Mouse (Mus musculus): ENCODE data around the gene Tmem164. TPM values are rescaled to one million over a fixed set of nuclear protein-coding genes. Genes with fewer than 3 reads are reported as not detected.

Tmem164 gene
- polyA plus RNA-seq, 1 experiment from 2014 or later = 70.5 TPM

GRCm38 (mm10) chrX:142750775-142751174, 69.6 kb downstream of the Tmem164 start:
- Histone ChIP-seq H3K4me3 (replicated peaks) (no peak overlapping the region), H3K27ac (no peak overlapping the region), H3K9me3 (peaks cover 4% of the 10 kb centered on the region; the same call in 1 of the 2 replicates), H3K27me3 (peaks cover 13% of the 10 kb centered on the region), H3K36me3 (peaks cover 8% of the 10 kb centered on the region), H3K4me2 (no peak overlapping the region), H3K4me1 (replicated peaks) (no peaks in the 10 kb centered on the region), H3K9ac (replicated peaks) (no peak overlapping the region)
- WGBS = 82% methylated on average over 4 of the region's 4 CpGs
- no peak for ATAC-seq (ENCODE audit: insufficient number of reproducible peaks, insufficient read depth, low FRiP score, low TSS enrichment, low read depth)

GRCm38 (mm10) chrX:142755542-142755941, 74.3 kb downstream of the Tmem164 start:
- ATAC-seq (ENCODE audit: insufficient number of reproducible peaks, insufficient read depth, low FRiP score, low TSS enrichment, low read depth) = no peak
- H3K36me3 ChIP-seq = peaks cover 22% of the 10 kb centered on the region
- H3K27me3 ChIP-seq = peaks cover 19% of the 10 kb centered on the region
- 89% methylated on average over 6 of the region's 6 CpGs for WGBS
- H3K4me1 ChIP-seq (replicated peaks) = no peaks in the 10 kb centered on the region
- no peak overlapping the region for H3K27ac ChIP-seq
- H3K4me2 ChIP-seq = no peak overlapping the region
- H3K9me3 ChIP-seq = no peaks in the 10 kb centered on the region
- no peak overlapping the region for H3K4me3 ChIP-seq (replicated peaks)
- H3K9ac ChIP-seq (replicated peaks) = no peak overlapping the region

GRCm38 (mm10) chrX:142760415-142760814, 79.2 kb downstream of the Tmem164 start:
- WGBS = 76% methylated on average over 6 of the region's 6 CpGs
- H3K4me2 ChIP-seq = no peak overlapping the region
- no peak overlapping the region for H3K9ac ChIP-seq (replicated peaks)
- H3K9me3 ChIP-seq = no peaks in the 10 kb centered on the region
- no peak overlapping the region for H3K27ac ChIP-seq
- ATAC-seq (ENCODE audit: insufficient number of reproducible peaks, insufficient read depth, low FRiP score, low TSS enrichment, low read depth) = no peak
- peaks cover 19% of the 10 kb centered on the region for H3K36me3 ChIP-seq
- H3K27me3 ChIP-seq = peaks cover 31% of the 10 kb centered on the region
- H3K4me3 ChIP-seq (replicated peaks) = no peak overlapping the region
- H3K4me1 ChIP-seq (replicated peaks) = no peaks in the 10 kb centered on the region

GRCm38 (mm10) chrX:142763337-142763736, 82.1 kb downstream of the Tmem164 start:
- H3K4me2 ChIP-seq = no peak overlapping the region
- H3K36me3 ChIP-seq = 0 out of 2 replicates have a peak, but pooled peaks cover 2% of the 10 kb centered on the region
- no peak overlapping the region for H3K27ac ChIP-seq
- H3K9me3 ChIP-seq = no peaks in the 10 kb centered on the region
- no peak overlapping the region for H3K9ac ChIP-seq (replicated peaks)
- peaks cover 21% of the 10 kb centered on the region for H3K27me3 ChIP-seq
- 75% methylated on average over 7 of the region's 7 CpGs for WGBS
- no peak for ATAC-seq (ENCODE audit: insufficient number of reproducible peaks, insufficient read depth, low FRiP score, low TSS enrichment, low read depth)
- H3K4me1 ChIP-seq (replicated peaks) = no peaks in the 10 kb centered on the region
- H3K4me3 ChIP-seq (replicated peaks) = no peak overlapping the region

GRCm38 (mm10) chrX:142769698-142770097, 88.5 kb downstream of the Tmem164 start:
- Histone ChIP-seq H3K9ac (replicated peaks) (no peak overlapping the region), H3K4me2 (no peak overlapping the region), H3K4me1 (replicated peaks) (no peaks in the 10 kb centered on the region), H3K4me3 (replicated peaks) (no peak overlapping the region), H3K27me3 (peaks cover 20% of the 10 kb centered on the region), H3K36me3 (peaks cover 35% of the 10 kb centered on the region), H3K27ac (no peak overlapping the region), H3K9me3 (no peaks in the 10 kb centered on the region)
- WGBS = 85% methylated on average over 6 of the region's 6 CpGs
- no peak for ATAC-seq (ENCODE audit: insufficient number of reproducible peaks, insufficient read depth, low FRiP score, low TSS enrichment, low read depth)

- H3K27me3 ChIP-seq = peaks cover 38% of the 10 kb centered on the region
- no peaks in the 10 kb centered on the region for H3K9me3 ChIP-seq
- H3K4me3 ChIP-seq (replicated peaks) = no peak overlapping the region
- no peaks in the 10 kb centered on the region for H3K4me1 ChIP-seq (replicated peaks)
- H3K4me2 ChIP-seq = no peak overlapping the region
- 91% methylated on average over 4 of the region's 4 CpGs for WGBS
- H3K27ac ChIP-seq = no peak overlapping the region
- no peak for ATAC-seq (ENCODE audit: insufficient number of reproducible peaks, insufficient read depth, low FRiP score, low TSS enrichment, low read depth)
- peaks cover 50% of the 10 kb centered on the region for H3K36me3 ChIP-seq
- H3K9ac ChIP-seq (replicated peaks) = no peak overlapping the region
Measured at GRCm38 (mm10) chrX:142773658-142774057, 92.5 kb downstream of the Tmem164 start.

- H3K4me2 ChIP-seq = no peak overlapping the region
- no peaks in the 10 kb centered on the region for H3K4me1 ChIP-seq (replicated peaks)
- H3K36me3 ChIP-seq = peaks cover 43% of the 10 kb centered on the region
- no peak overlapping the region for H3K4me3 ChIP-seq (replicated peaks)
- no peaks in the 10 kb centered on the region for H3K9me3 ChIP-seq
- no peak overlapping the region for H3K9ac ChIP-seq (replicated peaks)
- ATAC-seq (ENCODE audit: insufficient number of reproducible peaks, insufficient read depth, low FRiP score, low TSS enrichment, low read depth) = no peak
- H3K27me3 ChIP-seq = peaks cover 35% of the 10 kb centered on the region
- 81% methylated on average over 4 of the region's 4 CpGs for WGBS
- no peak overlapping the region for H3K27ac ChIP-seq
Measured at GRCm38 (mm10) chrX:142776131-142776530, 94.9 kb downstream of the Tmem164 start.

- H3K4me3 ChIP-seq (replicated peaks) = no peak overlapping the region
- 81% methylated on average over 6 of the region's 6 CpGs for WGBS
- H3K9ac ChIP-seq (replicated peaks) = no peak overlapping the region
- H3K27ac ChIP-seq = no peak overlapping the region
- H3K27me3 ChIP-seq = peaks cover 27% of the 10 kb centered on the region
- H3K9me3 ChIP-seq = no peaks in the 10 kb centered on the region
- H3K36me3 ChIP-seq = peaks cover 22% of the 10 kb centered on the region
- ATAC-seq (ENCODE audit: insufficient number of reproducible peaks, insufficient read depth, low FRiP score, low TSS enrichment, low read depth) = no peak
- H3K4me2 ChIP-seq = no peak overlapping the region
- no peaks in the 10 kb centered on the region for H3K4me1 ChIP-seq (replicated peaks)
Measured at GRCm38 (mm10) chrX:142778638-142779037, 97.4 kb downstream of the Tmem164 start.

GRCm38 (mm10) chrX:142786160-142787052, 105.2 kb downstream of the Tmem164 start:
- no peak for ATAC-seq (ENCODE audit: insufficient number of reproducible peaks, insufficient read depth, low FRiP score, low TSS enrichment, low read depth)
- WGBS = 88% methylated on average over 10 of the region's 10 CpGs
- H3K27me3 ChIP-seq = peaks cover 8% of the 10 kb centered on the region
- no peak overlapping the region for H3K4me2 ChIP-seq
- no peaks in the 10 kb centered on the region for H3K9me3 ChIP-seq
- H3K9ac ChIP-seq (replicated peaks) = no peak overlapping the region
- no peak overlapping the region for H3K4me3 ChIP-seq (replicated peaks)
- no peak overlapping the region for H3K27ac ChIP-seq
- no peaks in the 10 kb centered on the region for H3K4me1 ChIP-seq (replicated peaks)
- H3K36me3 ChIP-seq = peaks cover 9% of the 10 kb centered on the region

GRCm38 (mm10) chrX:142792185-142792584, 111.0 kb downstream of the Tmem164 start:
- WGBS = 98% methylated on average over 2 of the region's 2 CpGs
- Histone ChIP-seq H3K27me3 (peaks cover 15% of the 10 kb centered on the region), H3K4me2 (no peak overlapping the region), H3K27ac (no peak overlapping the region), H3K4me1 (replicated peaks) (no peaks in the 10 kb centered on the region), H3K9me3 (no peaks in the 10 kb centered on the region), H3K4me3 (replicated peaks) (no peak overlapping the region), H3K9ac (replicated peaks) (no peak overlapping the region), H3K36me3 (0 out of 2 replicates have a peak, but pooled peaks cover 4% of the 10 kb centered on the region)
- no peak for ATAC-seq (ENCODE audit: insufficient number of reproducible peaks, insufficient read depth, low FRiP score, low TSS enrichment, low read depth)

- Histone ChIP-seq H3K4me1 (replicated peaks) (no peaks in the 10 kb centered on the region), H3K9ac (replicated peaks) (no peak overlapping the region), H3K27ac (no peak overlapping the region), H3K4me3 (replicated peaks) (no peak overlapping the region), H3K36me3 (0 out of 2 replicates have a peak, but pooled peaks cover 4% of the 10 kb centered on the region), H3K9me3 (no peaks in the 10 kb centered on the region), H3K4me2 (no peak overlapping the region), H3K27me3 (peaks cover 15% of the 10 kb centered on the region)
- ATAC-seq (ENCODE audit: insufficient number of reproducible peaks, insufficient read depth, low FRiP score, low TSS enrichment, low read depth) = no peak
- WGBS = 44% methylated on average over 4 of the region's 4 CpGs
Measured at GRCm38 (mm10) chrX:142794069-142794610, 112.9 kb downstream of the Tmem164 start.

Measured in limb, embryonic 12.5 days (tissue).